Mouse (Mus musculus): ENCODE measurements around the gene Ovca2. TPM values are rescaled to one million over a fixed set of nuclear protein-coding genes. Genes with fewer than 3 reads are reported as not detected.

Ovca2 gene
- polyA plus RNA-seq, 1 experiment from 2014 or later = 21.4 TPM

- no peaks in the 10 kb centered on the region for H3K9me3 ChIP-seq
- ATAC-seq = no peak
- no peak overlapping the region for H3K9ac ChIP-seq
- no peak overlapping the region for H3K4me2 ChIP-seq (replicated peaks)
- peaks cover 12% of the 10 kb centered on the region; the same call in 1 of the 2 replicates for H3K4me1 ChIP-seq (replicated peaks)
- no peak overlapping the region for H3K27ac ChIP-seq
- H3K4me3 ChIP-seq (replicated peaks) = no peak overlapping the region
- WGBS = 92% methylated on average over 6 of the region's 6 CpGs
- no peaks in the 10 kb centered on the region for H3K27me3 ChIP-seq (replicated peaks)
- no peaks in the 10 kb centered on the region for H3K36me3 ChIP-seq
These were observed 49.2 kb downstream of the Ovca2 start for GRCm38 (mm10) chr11:75129481-75129880.

- ATAC-seq = no peak
- Histone ChIP-seq H3K4me3 (replicated peaks) (no peak overlapping the region), H3K9ac (no peak overlapping the region), H3K4me1 (replicated peaks) (no peaks in the 10 kb centered on the region), H3K4me2 (replicated peaks) (no peak overlapping the region), H3K9me3 (no peaks in the 10 kb centered on the region), H3K27ac (no peak overlapping the region), H3K36me3 (no peaks in the 10 kb centered on the region), H3K27me3 (replicated peaks) (no peaks in the 10 kb centered on the region)
- WGBS = 91% methylated on average over 3 of the region's 3 CpGs
These were observed 52.3 kb downstream of the Ovca2 start for GRCm38 (mm10) chr11:75126384-75126783.

MicroRNA genes within 50 kb of the gene (microRNA counts, 519-probe panel; counts per million panel counts)
- microRNA mmu-miR-132 (2,783 counts per million, percentile 71 among the panel's probes with 10 or more counts), microRNA mmu-miR-212 (97.1 counts per million, percentile 29 among the panel's probes with 10 or more counts)

Other genes starting within 250 kb of the Ovca2 start
- 20.3 and 22.0 TPM in 2 replicates for gene Hic1, start 9.3 kb downstream of the Ovca2 start, polyA plus RNA-seq (2015; fragmentation: Nextera tagmentation; extraction: Ambion mirVana)
- 23.4 and 23.8 TPM in 2 replicates for gene Dph1, start 12.4 kb upstream of the Ovca2 start, polyA plus RNA-seq (2015; fragmentation: Nextera tagmentation; extraction: Ambion mirVana)
- gene Rtn4rl1, start 14.9 kb upstream of the Ovca2 start, polyA plus RNA-seq (2015; fragmentation: Nextera tagmentation; extraction: Ambion mirVana) = 1.7 and 1.8 TPM in 2 replicates
- 86.2 and 100 TPM in 2 replicates for gene Rpa1, start 169.5 kb upstream of the Ovca2 start, polyA plus RNA-seq (2015; fragmentation: Nextera tagmentation; extraction: Ambion mirVana)
- 9.2 and 9.3 TPM in 2 replicates for gene Smyd4, start 169.6 kb upstream of the Ovca2 start, polyA plus RNA-seq (2015; fragmentation: Nextera tagmentation; extraction: Ambion mirVana)
- gene Serpinf1, start 243.9 kb upstream of the Ovca2 start, polyA plus RNA-seq (2015; fragmentation: Nextera tagmentation; extraction: Ambion mirVana) = 41.1 and 48.0 TPM in 2 replicates